In genomic region chr16:22848331-22848730, GRCm38 (mm10) we compare ENCODE assay signal across 25 mouse cellular contexts. TPM values are rescaled to one million over a fixed set of nuclear protein-coding genes. Genes with fewer than 3 reads are reported as not detected.
DNase-seq lines count a peak whose midpoint lies in the region; ATAC-seq and TF ChIP-seq lines count a peak whose summit lies in the region.
"Had no signal": no experiment of that assay in that cellular context is flagged by ENCODE, and none has a peak within 500 bp of the region (broad histone marks: within the 10 kb centered on the region; RNA-seq: fewer than 3 reads in every experiment).

No protein-coding gene starts in this region.

- peak overlapping the region; percentile 59; the same call in 1 of the 2 replicates for H3K27ac ChIP-seq in embryonic fibroblast, embryonic 13.5 days (ENCODE audit: insufficient read depth, low read length)
- H3K27ac ChIP-seq in intestine, embryonic 16.5 days (ENCODE audit: low read length), result no peak overlapping the region
- H3K27ac ChIP-seq: forebrain, embryonic 13.5 days; hindbrain, embryonic 10.5 days; hindbrain, embryonic 14.5 days had no signal

- 89% methylated on average over 1 of the region's 1 CpGs for WGBS in intestine, embryonic 16.5 days

- H3K36me3 ChIP-seq in intestine, embryonic 16.5 days (ENCODE audit: control insufficient read depth, insufficient read depth, low read length), result no peaks in the 10 kb centered on the region

- DNase-seq in heart, adult 11 months, result peak; percentile 66
- no peak for DNase-seq in heart, adult 8-10 months (ENCODE audit: low spot score)
- DNase-seq in 3134 (ENCODE audit: extremely low read depth, insufficient read length, low spot score) (peak; percentile 53), NIH3T3 (ENCODE audit: low read depth) (peak; percentile 90)
- no peak for DNase-seq in left cerebral cortex, adult 8-10 months (ENCODE audit: low spot score in 2 of 2)
- DNase-seq: adrenal gland, adult 2 months; adrenal gland, postnatal 25 days; cerebellum, adult 2 months; cerebellum, postnatal 10 days; forebrain, postnatal 0 days; gastrocnemius, postnatal 14 days had no signal

- TF ChIP-seq CTCF in embryonic fibroblast, embryonic 13.5 days (IDR thresholded peaks at IDR 0.05; ENCODE audit: borderline replicate concordance, insufficient read depth, low read length), result no peak

- no peak overlapping the region for H3K4me3 ChIP-seq in embryonic fibroblast, embryonic 13.5 days (ENCODE audit: insufficient read depth, low read length)
- H3K4me3 ChIP-seq in intestine, embryonic 16.5 days (ENCODE audit: low read length), result no peak overlapping the region
- H3K4me3 ChIP-seq: forebrain, embryonic 13.5 days; hindbrain, embryonic 10.5 days had no signal

- no peaks in the 10 kb centered on the region for H3K9me3 ChIP-seq in intestine, embryonic 16.5 days (ENCODE audit: control insufficient read depth, low read length)
- H3K9me3 ChIP-seq: forebrain, embryonic 13.5 days; hindbrain, embryonic 10.5 days had no signal

- no peak for ATAC-seq in intestine, embryonic 16.5 days
- ATAC-seq: activated CD4-positive, CD25-positive, alpha-beta regulatory T cell, adult 4 months; forebrain, embryonic 13.5 days; forebrain, postnatal 0 days; intestine, postnatal 0 days had no signal

- H3K9ac ChIP-seq in intestine, embryonic 16.5 days (ENCODE audit: low read depth, low read length), result no peak overlapping the region
- H3K9ac ChIP-seq: forebrain, embryonic 13.5 days; forebrain, postnatal 0 days; hindbrain, embryonic 14.5 days had no signal

- peaks cover 7% of the 10 kb centered on the region; the same call in 1 of the 2 replicates for H3K4me1 ChIP-seq in embryonic fibroblast, embryonic 13.5 days (ENCODE audit: control insufficient read depth, insufficient read depth, low read length)
- peaks cover 10% of the 10 kb centered on the region for H3K4me1 ChIP-seq in intestine, embryonic 16.5 days (ENCODE audit: control insufficient read depth, insufficient read depth, low read length)

- no peak for TF ChIP-seq POLR2A in embryonic fibroblast, embryonic 13.5 days (IDR thresholded peaks at IDR 0.05; ENCODE audit: low read depth, low read length)

- no peak overlapping the region for H3K4me2 ChIP-seq in intestine, embryonic 16.5 days (ENCODE audit: low read depth, low read length)
- H3K4me2 ChIP-seq: forebrain, embryonic 13.5 days; heart, embryonic 11.5 days; hindbrain, embryonic 14.5 days had no signal

- no peaks in the 10 kb centered on the region for H3K27me3 ChIP-seq in intestine, embryonic 16.5 days (replicated peaks; ENCODE audit: control insufficient read depth, insufficient read depth, low read length)
- H3K27me3 ChIP-seq: forebrain, embryonic 13.5 days had no signal

RNA-seq across cellular contexts. Expression of gene Tbccd1, which starts 9.1 kb away (rescaled TPM):
- 10 to 100 TPM; 10.8 to 13.5 (median 12.1) TPM for total RNA-seq in heart, adult 8-10 months (2022)
- 14.8 and 15.9 TPM in 2 replicates for polyA plus RNA-seq in embryonic fibroblast, embryonic 13.5 days (2011; ENCODE audit: insufficient read length, low read depth, missing spikeins)
- polyA plus RNA-seq in intestine, embryonic 16.5 days (2015; fragmentation: Nextera tagmentation; extraction: Ambion mirVana), result 31.0 and 31.6 TPM in 2 replicates
- 10 to 100 TPM; 14.1 to 16.4 (median 14.6) TPM for total RNA-seq in left cerebral cortex, adult 8-10 months (2022)

RNA-seq across cellular contexts. Expression of gene Dnajb11, which starts 9.3 kb away (rescaled TPM):
- total RNA-seq in heart, adult 8-10 months (2022), result 10 to 100 TPM; 43.8 to 68.4 (median 55.3) TPM
- polyA plus RNA-seq in embryonic fibroblast, embryonic 13.5 days (2011; ENCODE audit: insufficient read length, low read depth, missing spikeins), result 100 and 101 TPM in 2 replicates
- 118 and 129 TPM in 2 replicates for polyA plus RNA-seq in intestine, embryonic 16.5 days (2015; fragmentation: Nextera tagmentation; extraction: Ambion mirVana)
- total RNA-seq in left cerebral cortex, adult 8-10 months (2022), result 10 to 100 TPM; 46.6 to 55.6 (median 51.9) TPM

RNA-seq across cellular contexts. Expression of gene Crygs, which starts 37.0 kb away (rescaled TPM):
- total RNA-seq in heart, adult 8-10 months (2022), result not detected
- not detected in 2 replicates for polyA plus RNA-seq in embryonic fibroblast, embryonic 13.5 days (2011; ENCODE audit: insufficient read length, low read depth, missing spikeins)
- polyA plus RNA-seq in intestine, embryonic 16.5 days (2015; fragmentation: Nextera tagmentation; extraction: Ambion mirVana), result not detected in 2 replicates
- not detected for total RNA-seq in left cerebral cortex, adult 8-10 months (2022)
- total RNA-seq: adrenal gland, adult 2 months; adrenal gland, postnatal 25 days; ES-E14; forebrain, postnatal 0 days; gastrocnemius, adult 18-20 months; gastrocnemius, postnatal 14 days; heart, postnatal 25 days had no signal
- polyA plus RNA-seq: activated CD4-positive, CD25-positive, alpha-beta regulatory T cell, adult 4 months; adrenal gland, adult 2 months; forebrain, embryonic 13.5 days; gonadal fat pad, adult 2 months; heart, embryonic 16.5 days; hindbrain, embryonic 14.5 days; intestine, postnatal 0 days had no signal

RNA-seq across cellular contexts. Expression of gene Ahsg, which starts 42.7 kb away (rescaled TPM):
- total RNA-seq in heart, adult 8-10 months (2022), result 1 to 10 TPM; 5.3 to 8.9 (median 6.8) TPM
- not detected in 2 replicates for polyA plus RNA-seq in embryonic fibroblast, embryonic 13.5 days (2011; ENCODE audit: insufficient read length, low read depth, missing spikeins)
- 24.4 and 59.9 TPM in 2 replicates for polyA plus RNA-seq in intestine, embryonic 16.5 days (2015; fragmentation: Nextera tagmentation; extraction: Ambion mirVana)
- under 1 TPM in 1 of 4 experiments, not detected in 3; 0.30 TPM for total RNA-seq in left cerebral cortex, adult 8-10 months (2022)
- total RNA-seq: forebrain, postnatal 0 days had no signal
- polyA plus RNA-seq: activated CD4-positive, CD25-positive, alpha-beta regulatory T cell, adult 4 months; cerebellum, adult 2 months; embryonic facial prominence, embryonic 11.5 days; forebrain, embryonic 13.5 days; forebrain, postnatal 0 days; hindbrain, embryonic 14.5 days had no signal

Comparison
In these comparisons a context has a peak if more than half of its experiments do, and no peak if none do; other contexts are left out.
1. DNase-seq: peak in heart, adult 11 months (single experiment), 3134 (single experiment) and NIH3T3 (single experiment); none in heart, adult 8-10 months (single experiment) and left cerebral cortex, adult 8-10 months (0 of 2).